Mouse (Mus musculus) hindbrain, embryonic 11.5 days (tissue): ENCODE data around the gene Eid3. TPM values are rescaled to one million over a fixed set of nuclear protein-coding genes. Genes with fewer than 3 reads are reported as not detected.

Experiments used
- ATAC-seq: fragments of 200-750 bp; cut with Nextera tagmentation; 2 replicates; pipeline ENCODE4 v1.8.0; 2017; ENCODE audit warnings: mild to moderate bottlenecking, moderate TSS enrichment, moderate library complexity; ENCODE audit not compliant: low FRiP score
- DNase-seq: peaks from one replicate; pipeline ENCODE4 v3.0.0-alpha.2; 2015; ENCODE audit warnings: low spot score
- H3K27ac ChIP-seq: fragments of 300-500 bp; sonication (generic); 2 replicates; pipeline ENCODE4 v1.5.1; 2014; ENCODE audit warnings: mild to moderate bottlenecking, low read depth, low read length
- H3K27me3 ChIP-seq: fragments of 300-500 bp; sonication (generic); 2 replicates; pipeline ENCODE4 v1.6.1; 2014; ENCODE audit warnings: mild to moderate bottlenecking, low read length, moderate library complexity, mixed read lengths; ENCODE audit not compliant: control insufficient read depth, insufficient read depth
- H3K36me3 ChIP-seq: fragments of 300-500 bp; sonication (generic); 2 replicates; pipeline ENCODE4 v1.6.1; 2014; ENCODE audit warnings: mild to moderate bottlenecking, low read length, moderate library complexity, mixed read lengths; ENCODE audit not compliant: control insufficient read depth, insufficient read depth
- H3K4me1 ChIP-seq: fragments of 300-500 bp; sonication (generic); replicated peaks from 2 replicates; pipeline ENCODE4 v1.6.1; 2014; ENCODE audit warnings: low read length, mixed read lengths; ENCODE audit not compliant: control insufficient read depth, insufficient read depth
- H3K4me2 ChIP-seq: fragments of 300-500 bp; sonication (generic); replicated peaks from 2 replicates; pipeline ENCODE4 v1.6.1; 2014; ENCODE audit warnings: mild to moderate bottlenecking, low read depth, low read length
- H3K4me3 ChIP-seq: fragments of 300-500 bp; sonication (generic); 2 replicates; pipeline ENCODE4 v1.5.1; 2014; ENCODE audit warnings: low read depth, low read length
- H3K9ac ChIP-seq: fragments of 300-500 bp; sonication (generic); 2 replicates; pipeline ENCODE4 v1.6.1; 2014; ENCODE audit warnings: low read depth, low read length
- H3K9me3 ChIP-seq: fragments of 300-500 bp; sonication (generic); 2 replicates; pipeline ENCODE4 v1.6.1; 2016; ENCODE audit warnings: low read length; ENCODE audit not compliant: control insufficient read depth
- WGBS: fragments of 180-500 bp; shearing (Covaris S2); extraction: QIAGEN DNeasy Blood & Tissue Kit; methylation state at CpG from one replicate; pipeline ENCODE4 v1.1.7; 2014; 5-methylcytosine and 5-hydroxymethylcytosine counted together
- polyA plus RNA-seq: library from polyadenylated mRNA; unstranded; fragments of >200 nt; fragmentation: Nextera tagmentation; extraction: Ambion mirVana; gene quantifications from 2 replicates; pipeline ENCODE4 v1.2.1, GENCODE M21; 2014

Gene Eid3
- polyA plus RNA-seq, 1 experiment from 2014 or later: 1.1 TPM

GRCm38 (mm10) chr10:82893872-82894650 is 27.6 kb downstream of the Eid3 start:
- H3K9me3 ChIP-seq: no peaks in the 10 kb centered on the region
- ATAC-seq (no peak), DNase-seq (no peak)
- 79% methylated on average over 18 of the region's 18 CpGs for WGBS
- H3K27ac ChIP-seq: peak overlapping the region; percentile 5; the same call in 1 of the 2 replicates
- peaks cover 9% of the 10 kb centered on the region; the same call in 1 of the 2 replicates for H3K36me3 ChIP-seq
- no peaks in the 10 kb centered on the region for H3K27me3 ChIP-seq
- H3K4me1 ChIP-seq: no peaks in the 10 kb centered on the region
- H3K4me3 ChIP-seq: no peak overlapping the region
- H3K4me2 ChIP-seq: no peak overlapping the region
- H3K9ac ChIP-seq: no peak overlapping the region

DNA sequence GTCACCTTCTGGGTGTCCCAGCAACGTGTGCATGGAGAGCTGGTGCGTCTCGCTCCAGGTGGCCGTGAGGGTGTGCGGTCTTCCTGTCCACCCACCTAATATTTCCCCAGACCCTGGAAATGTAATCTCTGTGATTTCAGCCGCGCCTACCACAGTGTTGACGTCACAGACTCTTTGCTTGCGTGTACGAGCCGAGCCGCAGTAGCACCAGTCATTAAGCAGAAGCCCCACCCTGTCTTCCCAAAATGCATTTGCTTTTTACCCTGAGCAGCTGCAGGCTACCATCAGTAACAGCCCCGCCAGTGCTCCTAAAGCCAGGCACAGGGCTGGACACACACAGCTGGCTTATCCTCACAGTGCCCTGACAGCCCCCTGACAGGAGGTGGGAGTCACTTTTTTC is 31.5 kb downstream of the Eid3 start:
- H3K9ac ChIP-seq: no peak overlapping the region
- peaks cover 2% of the 10 kb centered on the region; the same call in 1 of the 2 replicates for H3K4me1 ChIP-seq
- DNase-seq (no peak), ATAC-seq (no peak)
- no peak overlapping the region for H3K4me2 ChIP-seq
- no peaks in the 10 kb centered on the region for H3K9me3 ChIP-seq
- no peaks in the 10 kb centered on the region for H3K27me3 ChIP-seq
- WGBS: 90% methylated on average over 13 of the region's 13 CpGs
- H3K4me3 ChIP-seq: no peak overlapping the region
- peaks cover 6% of the 10 kb centered on the region; the same call in 1 of the 2 replicates for H3K36me3 ChIP-seq
- H3K27ac ChIP-seq: no peak overlapping the region

- no peak for ATAC-seq
- H3K9me3 ChIP-seq: no peaks in the 10 kb centered on the region
- H3K27me3 ChIP-seq: no peaks in the 10 kb centered on the region
- no peak for DNase-seq
- no peak overlapping the region for H3K4me2 ChIP-seq
- WGBS: 74% methylated on average over 7 of the region's 7 CpGs
- H3K9ac ChIP-seq: no peak overlapping the region
- H3K27ac ChIP-seq: no peak overlapping the region
- peaks cover 2% of the 10 kb centered on the region; the same call in 1 of the 2 replicates for H3K4me1 ChIP-seq
- peaks cover 6% of the 10 kb centered on the region; the same call in 1 of the 2 replicates for H3K36me3 ChIP-seq
- H3K4me3 ChIP-seq: no peak overlapping the region
Measured at GRCm38 (mm10) chr10:82898893-82899292, 32.5 kb downstream of the Eid3 start.

GRCm38 (mm10) chr10:82899810-82900421 is 33.5 kb downstream of the Eid3 start:
- ATAC-seq (peak; percentile 53), DNase-seq (no peak)
- H3K4me2 ChIP-seq: 0 out of 2 replicates have a peak overlapping the region, but pooled peaks have one; percentile 8
- no peaks in the 10 kb centered on the region for H3K9me3 ChIP-seq
- H3K4me3 ChIP-seq: no peak overlapping the region
- H3K4me1 ChIP-seq: peaks cover 2% of the 10 kb centered on the region; the same call in 1 of the 2 replicates
- 37% methylated on average over 16 of the region's 16 CpGs for WGBS
- H3K27ac ChIP-seq: no peak overlapping the region
- H3K9ac ChIP-seq: no peak overlapping the region
- H3K27me3 ChIP-seq: no peaks in the 10 kb centered on the region
- H3K36me3 ChIP-seq: peaks cover 6% of the 10 kb centered on the region; the same call in 1 of the 2 replicates

GRCm38 (mm10) chr10:82900546-82900945 is 34.1 kb downstream of the Eid3 start:
- H3K36me3 ChIP-seq: peaks cover 6% of the 10 kb centered on the region; the same call in 1 of the 2 replicates
- ATAC-seq (peak; percentile 43; the same call in 1 of the 2 replicates), DNase-seq (peak; percentile 61)
- no peaks in the 10 kb centered on the region for H3K27me3 ChIP-seq
- H3K9me3 ChIP-seq: no peaks in the 10 kb centered on the region
- 24% methylated on average over 7 of the region's 7 CpGs for WGBS
- no peak overlapping the region for H3K27ac ChIP-seq
- H3K9ac ChIP-seq: no peak overlapping the region
- H3K4me1 ChIP-seq: peaks cover 2% of the 10 kb centered on the region; the same call in 1 of the 2 replicates
- H3K4me2 ChIP-seq: no peak overlapping the region
- H3K4me3 ChIP-seq: no peak overlapping the region

DNA sequence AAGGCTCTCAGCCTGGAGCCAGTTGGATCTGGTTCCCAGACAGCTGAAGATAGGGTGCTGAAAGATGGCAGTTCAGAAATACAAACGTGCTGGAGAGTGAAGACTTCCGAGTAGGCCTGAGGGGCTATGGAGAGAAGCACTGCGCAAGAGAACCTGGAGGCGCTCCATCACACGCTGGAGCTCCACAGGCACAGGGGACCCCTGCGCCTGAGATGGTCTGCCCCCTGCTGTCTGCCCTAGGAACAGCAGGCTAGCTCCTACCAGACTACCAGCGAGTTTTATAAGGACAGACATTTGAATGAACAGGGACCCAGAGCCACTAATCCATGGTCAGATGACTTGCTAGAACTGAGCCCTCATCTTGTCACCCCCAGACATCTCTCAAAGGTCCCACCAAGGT is 35.0 kb downstream of the Eid3 start:
- H3K4me1 ChIP-seq: peaks cover 2% of the 10 kb centered on the region; the same call in 1 of the 2 replicates
- no peaks in the 10 kb centered on the region for H3K9me3 ChIP-seq
- 6% methylated on average over 7 of the region's 7 CpGs for WGBS
- ATAC-seq (peak; percentile 61), DNase-seq (peak; percentile 88)
- no peak overlapping the region for H3K9ac ChIP-seq
- H3K36me3 ChIP-seq: peaks cover 3% of the 10 kb centered on the region; the same call in 1 of the 2 replicates
- H3K4me3 ChIP-seq: no peak overlapping the region
- no peaks in the 10 kb centered on the region for H3K27me3 ChIP-seq
- no peak overlapping the region for H3K4me2 ChIP-seq
- H3K27ac ChIP-seq: no peak overlapping the region

GRCm38 (mm10) chr10:82908526-82908925 is 42.1 kb downstream of the Eid3 start:
- H3K27ac ChIP-seq: no peak overlapping the region
- no peaks in the 10 kb centered on the region for H3K27me3 ChIP-seq
- H3K9ac ChIP-seq: no peak overlapping the region
- H3K4me2 ChIP-seq: no peak overlapping the region
- 88% methylated on average over 7 of the region's 7 CpGs for WGBS
- no peak for ATAC-seq
- H3K36me3 ChIP-seq: no peaks in the 10 kb centered on the region
- no peaks in the 10 kb centered on the region for H3K4me1 ChIP-seq
- no peak overlapping the region for H3K4me3 ChIP-seq
- no peaks in the 10 kb centered on the region for H3K9me3 ChIP-seq
- DNase-seq: no peak

- no peak overlapping the region for H3K27ac ChIP-seq
- H3K9ac ChIP-seq: no peak overlapping the region
- peak; percentile 83 for DNase-seq
- no peaks in the 10 kb centered on the region for H3K27me3 ChIP-seq
- H3K4me3 ChIP-seq: no peak overlapping the region
- no peaks in the 10 kb centered on the region for H3K4me1 ChIP-seq
- no peaks in the 10 kb centered on the region for H3K9me3 ChIP-seq
- H3K36me3 ChIP-seq: no peaks in the 10 kb centered on the region
- WGBS: 16% methylated on average over 9 of the region's 9 CpGs
- H3K4me2 ChIP-seq: no peak overlapping the region
- ATAC-seq: peak; percentile 60
Measured at GRCm38 (mm10) chr10:82909382-82909781, 43.0 kb downstream of the Eid3 start.
